Mouse (Mus musculus) ES-Bruce4 (cell line): ENCODE data around the gene Cct7.

ENCODE experiments used
- CTCF ChIP-seq: IDR thresholded peaks from one replicate; pipeline ENCODE4 v1.8.1; 2011; ENCODE audit warnings: low read depth, low read length
- EP300 ChIP-seq: IDR thresholded peaks from 2 replicates; pipeline ENCODE4 v1.6.1; 2011; ENCODE audit warnings: low read depth, low read length; ENCODE audit not compliant: insufficient read depth

- TF ChIP-seq CTCF = no peak
- no peak for TF ChIP-seq EP300
These were observed 49.1 kb downstream of the Cct7 start for GRCm38 (mm10) chr6:85500416-85500815.
